Mouse (Mus musculus): ENCODE results near the gene Chek1. TPM values are rescaled to one million over a fixed set of nuclear protein-coding genes. Genes with fewer than 3 reads are reported as not detected.

The Chek1 gene
- polyA plus RNA-seq, 1 experiment from 2014 or later = 43.1 TPM

DNA sequence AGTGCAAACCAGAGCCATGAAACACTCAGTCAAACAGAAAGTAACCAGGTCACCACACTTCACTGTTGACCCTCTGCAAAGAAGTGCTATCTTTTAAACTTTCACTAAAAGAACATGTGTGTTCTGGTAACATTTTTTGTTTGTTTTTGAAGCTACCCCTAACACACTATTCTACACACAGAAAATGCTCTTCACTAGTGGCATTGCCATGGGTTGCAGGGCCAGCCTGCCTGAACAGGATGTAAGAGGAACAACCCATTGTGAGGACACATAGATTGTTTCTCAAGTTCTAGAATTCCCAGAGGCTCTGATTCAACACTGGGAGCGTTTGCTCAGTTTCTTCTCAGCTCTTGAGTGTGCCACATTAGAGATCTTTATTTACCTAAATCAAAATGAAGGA lies 33.9 kb downstream of the Chek1 start, which contains the start of gene Acrv1:
Gene Acrv1, plus strand, starts transcription at position 301 of the 400 bp plus-strand sequence.
- H3K27me3 ChIP-seq = no peaks in the 10 kb centered on the region
- no peak within 1 kb of the TSS for H3K27ac ChIP-seq
- no peaks in the 10 kb centered on the region for H3K4me1 ChIP-seq
- no peak for ATAC-seq
- 76% methylated on average over 1 of the region's 1 CpGs for WGBS
- H3K9ac ChIP-seq = no peak within 1 kb of the TSS
- no peaks in the 10 kb centered on the region for H3K36me3 ChIP-seq (ENCODE audit: poor library complexity, severe bottlenecking)
- H3K4me2 ChIP-seq = no peak within 1 kb of the TSS
- no peak within 1 kb of the TSS for H3K4me3 ChIP-seq
- no peaks in the 10 kb centered on the region for H3K9me3 ChIP-seq (replicated peaks)

DNA sequence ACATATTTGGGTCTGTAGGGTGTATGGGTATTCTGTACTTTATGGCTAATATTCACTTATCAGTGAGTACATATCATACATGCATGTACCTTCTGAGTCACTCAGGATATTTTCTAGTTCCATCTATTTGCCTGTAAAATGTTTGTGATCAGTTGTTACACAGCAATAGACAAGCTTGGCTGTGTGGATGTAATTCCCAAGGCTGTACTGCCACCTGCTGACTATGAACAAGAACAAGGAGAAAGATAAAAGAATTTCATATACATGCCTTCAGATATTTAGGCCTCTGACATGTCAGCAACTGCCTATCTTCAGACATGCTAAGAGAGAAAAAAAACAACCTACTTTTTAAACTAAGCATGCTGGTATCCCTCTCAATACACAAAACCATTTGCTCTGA lies 39.5 kb downstream of the Chek1 start:
- no peaks in the 10 kb centered on the region for H3K36me3 ChIP-seq (ENCODE audit: poor library complexity, severe bottlenecking)
- no peaks in the 10 kb centered on the region for H3K27me3 ChIP-seq
- no peaks in the 10 kb centered on the region for H3K9me3 ChIP-seq (replicated peaks)
- H3K27ac ChIP-seq = no peak overlapping the region
- ATAC-seq = no peak
- no peak overlapping the region for H3K4me3 ChIP-seq
- no peak overlapping the region for H3K9ac ChIP-seq
- H3K4me2 ChIP-seq = no peak overlapping the region
- no peaks in the 10 kb centered on the region for H3K4me1 ChIP-seq

DNA sequence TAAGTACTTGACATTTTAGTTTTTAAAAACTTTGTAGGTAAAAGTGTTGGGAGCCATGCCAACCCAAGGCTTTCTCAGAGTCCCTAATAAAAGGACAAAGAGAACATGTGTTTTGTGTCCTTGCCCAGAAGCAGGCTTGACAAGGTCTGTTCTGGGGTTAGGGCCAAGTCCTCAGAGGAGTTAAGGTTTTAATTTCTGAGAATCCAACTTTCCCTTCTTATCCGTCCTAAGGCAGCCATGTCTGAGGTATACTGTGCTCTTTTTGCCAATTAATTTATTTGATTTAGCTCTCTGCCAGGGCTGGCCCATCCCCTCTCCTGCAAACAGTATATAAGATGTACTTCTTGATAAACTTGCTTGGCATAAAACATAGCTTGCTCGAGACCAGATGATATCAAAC lies 45.4 kb downstream of the Chek1 start:
- Histone ChIP-seq H3K27ac (no peak overlapping the region), H3K9me3 (replicated peaks) (no peaks in the 10 kb centered on the region), H3K4me3 (no peak overlapping the region), H3K9ac (no peak overlapping the region), H3K36me3 (ENCODE audit: poor library complexity, severe bottlenecking) (no peaks in the 10 kb centered on the region), H3K4me1 (no peaks in the 10 kb centered on the region), H3K4me2 (no peak overlapping the region), H3K27me3 (no peaks in the 10 kb centered on the region)
- no peak for ATAC-seq
- WGBS = 67% methylated on average over 2 of the region's 2 CpGs

Other genes with a start within 250 kb of the Chek1 start
- gene Gm5615, start 185.1 kb downstream of the Chek1 start, polyA plus RNA-seq (2015; fragmentation: Nextera tagmentation; extraction: Ambion mirVana) = not detected in 2 replicates
- not detected in 2 replicates for gene Gm17689, start 144.4 kb downstream of the Chek1 start, polyA plus RNA-seq (2015; fragmentation: Nextera tagmentation; extraction: Ambion mirVana)
- gene A630095E13Rik, start 83.7 kb downstream of the Chek1 start, polyA plus RNA-seq (2015; fragmentation: Nextera tagmentation; extraction: Ambion mirVana) = not detected in 2 replicates
- gene Acrv1, start 33.8 kb downstream of the Chek1 start, polyA plus RNA-seq (2015; fragmentation: Nextera tagmentation; extraction: Ambion mirVana) = not detected in 2 replicates
- gene Stt3a, start 40.6 kb upstream of the Chek1 start, polyA plus RNA-seq (2015; fragmentation: Nextera tagmentation; extraction: Ambion mirVana) = 104 and 117 TPM in 2 replicates
- gene Ei24, start 70.3 kb upstream of the Chek1 start, polyA plus RNA-seq (2015; fragmentation: Nextera tagmentation; extraction: Ambion mirVana) = 105 and 112 TPM in 2 replicates
- 601 and 607 TPM in 2 replicates for gene Fez1, start 94.8 kb upstream of the Chek1 start, polyA plus RNA-seq (2015; fragmentation: Nextera tagmentation; extraction: Ambion mirVana)